Mouse (Mus musculus) hindbrain, embryonic 11.5 days (tissue): ENCODE data around the gene Cd47. TPM values are rescaled to one million over a fixed set of nuclear protein-coding genes. Genes with fewer than 3 reads are reported as not detected.
"Not testable (repeated sequence)": the region's sequence is repeated elsewhere in the genome, so short reads cannot be mapped to it uniquely, and the experiment has no call there.

Source experiments
- ATAC-seq: fragments of 200-750 bp; cut with Nextera tagmentation; 2 replicates; pipeline ENCODE4 v1.8.0; 2017; ENCODE audit warnings: mild to moderate bottlenecking, moderate TSS enrichment, moderate library complexity; ENCODE audit not compliant: low FRiP score
- DNase-seq: peaks from one replicate; pipeline ENCODE4 v3.0.0-alpha.2; 2015; ENCODE audit warnings: low spot score
- H3K27ac ChIP-seq: fragments of 300-500 bp; sonication (generic); 2 replicates; pipeline ENCODE4 v1.5.1; 2014; ENCODE audit warnings: mild to moderate bottlenecking, low read depth, low read length
- H3K27me3 ChIP-seq: fragments of 300-500 bp; sonication (generic); 2 replicates; pipeline ENCODE4 v1.6.1; 2014; ENCODE audit warnings: mild to moderate bottlenecking, low read length, moderate library complexity, mixed read lengths; ENCODE audit not compliant: control insufficient read depth, insufficient read depth
- H3K36me3 ChIP-seq: fragments of 300-500 bp; sonication (generic); 2 replicates; pipeline ENCODE4 v1.6.1; 2014; ENCODE audit warnings: mild to moderate bottlenecking, low read length, moderate library complexity, mixed read lengths; ENCODE audit not compliant: control insufficient read depth, insufficient read depth
- H3K4me1 ChIP-seq: fragments of 300-500 bp; sonication (generic); replicated peaks from 2 replicates; pipeline ENCODE4 v1.6.1; 2014; ENCODE audit warnings: low read length, mixed read lengths; ENCODE audit not compliant: control insufficient read depth, insufficient read depth
- H3K4me2 ChIP-seq: fragments of 300-500 bp; sonication (generic); replicated peaks from 2 replicates; pipeline ENCODE4 v1.6.1; 2014; ENCODE audit warnings: mild to moderate bottlenecking, low read depth, low read length
- H3K4me3 ChIP-seq: fragments of 300-500 bp; sonication (generic); 2 replicates; pipeline ENCODE4 v1.5.1; 2014; ENCODE audit warnings: low read depth, low read length
- H3K9ac ChIP-seq: fragments of 300-500 bp; sonication (generic); 2 replicates; pipeline ENCODE4 v1.6.1; 2014; ENCODE audit warnings: low read depth, low read length
- H3K9me3 ChIP-seq: fragments of 300-500 bp; sonication (generic); 2 replicates; pipeline ENCODE4 v1.6.1; 2016; ENCODE audit warnings: low read length; ENCODE audit not compliant: control insufficient read depth
- WGBS: fragments of 180-500 bp; shearing (Covaris S2); extraction: QIAGEN DNeasy Blood & Tissue Kit; methylation state at CpG from one replicate; pipeline ENCODE4 v1.1.7; 2014; 5-methylcytosine and 5-hydroxymethylcytosine counted together
- polyA plus RNA-seq: library from polyadenylated mRNA; unstranded; fragments of >200 nt; fragmentation: Nextera tagmentation; extraction: Ambion mirVana; gene quantifications from 2 replicates; pipeline ENCODE4 v1.2.1, GENCODE M21; 2014

Gene Cd47
- polyA plus RNA-seq, 1 experiment from 2014 or later = 83.4 TPM

DNA sequence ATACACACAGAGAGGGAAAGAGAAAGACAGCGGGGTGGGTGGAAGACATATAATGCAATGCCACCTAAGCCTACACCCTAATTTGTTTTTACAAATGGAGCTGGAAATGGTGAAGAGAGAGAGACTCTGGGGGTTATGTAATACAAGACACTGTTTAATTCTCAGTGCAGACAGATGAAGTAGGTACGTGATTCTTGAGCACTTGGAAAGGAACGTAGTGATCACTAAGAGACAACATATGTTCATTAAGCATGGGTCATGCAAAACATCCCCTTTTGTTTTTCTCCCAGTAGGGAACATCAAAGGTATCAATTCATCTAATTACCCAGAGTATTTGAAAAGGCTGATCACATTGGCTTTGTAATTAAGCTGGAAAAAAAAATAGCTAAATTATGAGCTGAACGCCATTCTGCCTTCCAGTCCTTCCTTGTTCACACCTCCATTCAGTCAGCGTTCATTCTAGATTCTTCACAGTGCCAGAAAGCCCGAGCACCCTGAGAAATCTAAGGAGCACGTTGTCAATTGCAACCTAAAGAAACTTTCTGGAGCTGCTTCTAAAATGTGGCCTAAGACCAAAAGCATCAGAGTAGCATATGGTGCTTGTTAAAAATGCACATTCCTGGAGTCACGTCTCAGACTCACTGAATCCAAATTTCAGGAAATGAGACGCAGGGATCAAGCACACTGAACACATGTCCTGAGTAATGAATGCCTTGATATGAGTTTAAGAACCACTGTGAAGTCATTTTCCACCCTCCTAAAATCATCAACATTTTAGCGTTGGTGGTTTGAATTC, 12.7 kb downstream of the Cd47 start:
- no peak overlapping the region for H3K27ac ChIP-seq
- H3K9me3 ChIP-seq = no peaks in the 10 kb centered on the region
- no peak overlapping the region for H3K9ac ChIP-seq
- ATAC-seq = no peak
- WGBS = 71% methylated on average over 10 of the region's 10 CpGs
- H3K4me3 ChIP-seq = no peak overlapping the region
- no peak overlapping the region for H3K4me2 ChIP-seq
- H3K4me1 ChIP-seq = no peaks in the 10 kb centered on the region
- DNase-seq = no peak
- H3K27me3 ChIP-seq = no peaks in the 10 kb centered on the region
- H3K36me3 ChIP-seq = no peaks in the 10 kb centered on the region

DNA sequence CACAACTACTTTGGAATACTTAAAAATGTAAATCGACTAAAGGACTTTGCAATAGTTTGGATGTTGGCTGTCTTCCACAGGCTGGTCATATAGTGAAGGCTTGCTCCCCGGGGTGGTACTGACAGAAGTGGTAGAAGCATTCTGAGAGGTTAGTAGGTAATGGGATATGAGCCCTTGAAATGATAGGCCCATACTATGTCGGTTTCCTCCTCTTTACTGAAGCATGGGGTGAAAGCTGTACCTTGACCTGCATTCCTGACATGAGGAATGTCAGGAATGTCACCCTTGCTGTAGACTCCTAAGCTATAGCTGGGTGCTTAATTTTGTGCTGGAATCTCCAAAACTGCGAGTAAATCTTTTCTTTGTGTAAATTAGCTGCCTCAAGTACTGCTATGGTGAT, 14.1 kb downstream of the Cd47 start:
- no peaks in the 10 kb centered on the region for H3K36me3 ChIP-seq
- no peaks in the 10 kb centered on the region for H3K9me3 ChIP-seq
- H3K27ac ChIP-seq = no peak overlapping the region
- ATAC-seq = no peak
- H3K4me2 ChIP-seq = no peak overlapping the region
- H3K4me3 ChIP-seq = no peak overlapping the region
- no peaks in the 10 kb centered on the region for H3K4me1 ChIP-seq
- DNase-seq = no peak
- H3K9ac ChIP-seq = no peak overlapping the region
- 74% methylated on average over 4 of the region's 4 CpGs for WGBS
- no peaks in the 10 kb centered on the region for H3K27me3 ChIP-seq

DNA sequence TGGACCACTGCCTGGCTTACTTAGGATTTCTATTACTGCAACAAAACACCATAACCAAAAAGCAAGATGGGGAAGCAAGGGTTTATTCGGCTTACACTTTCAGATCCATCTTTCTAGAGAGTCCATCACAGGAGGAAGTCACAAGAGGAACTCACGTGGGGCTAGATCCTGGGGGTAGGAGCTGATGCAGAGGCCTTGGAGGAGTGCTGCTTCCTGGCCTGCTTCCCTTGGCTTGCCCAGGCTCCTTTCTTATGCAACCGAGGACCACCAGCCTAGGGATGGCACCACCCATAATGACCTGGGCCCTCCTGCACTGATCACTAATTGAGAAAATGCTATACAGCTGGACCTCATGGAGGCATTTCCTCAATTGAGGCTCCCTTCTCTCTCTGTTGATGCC, 16.6 kb downstream of the Cd47 start:
- ATAC-seq = no peak
- no peak overlapping the region for H3K9ac ChIP-seq
- H3K9me3 ChIP-seq = no peaks in the 10 kb centered on the region
- WGBS = 83% methylated on average over 3 of the region's 3 CpGs
- no peaks in the 10 kb centered on the region for H3K36me3 ChIP-seq
- no peaks in the 10 kb centered on the region for H3K4me1 ChIP-seq
- H3K27me3 ChIP-seq = no peaks in the 10 kb centered on the region
- no peak overlapping the region for H3K4me3 ChIP-seq
- no peak overlapping the region for H3K27ac ChIP-seq
- DNase-seq = no peak
- H3K4me2 ChIP-seq = no peak overlapping the region

DNA sequence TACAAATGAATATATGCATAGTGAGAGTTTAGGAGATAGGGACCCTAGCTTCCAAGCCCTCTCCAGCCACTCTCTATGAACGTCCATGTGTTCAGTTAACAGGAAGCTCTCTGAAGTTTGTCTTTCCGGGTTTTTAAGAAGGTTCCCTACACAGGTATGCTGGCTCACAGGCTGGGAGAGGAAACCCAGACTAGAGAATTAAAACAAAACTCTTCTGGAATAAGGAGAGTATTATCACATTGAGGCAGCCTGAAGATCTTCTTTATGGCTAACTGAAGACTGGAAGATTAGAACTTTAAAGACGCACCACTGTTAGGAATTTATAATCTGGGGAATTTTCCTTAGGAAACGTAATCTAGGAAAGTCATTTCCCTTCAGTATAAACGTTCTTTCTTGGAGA, 17.8 kb downstream of the Cd47 start:
- Histone ChIP-seq H3K4me3 (no peak overlapping the region), H3K27ac (no peak overlapping the region), H3K4me1 (no peaks in the 10 kb centered on the region), H3K27me3 (no peaks in the 10 kb centered on the region), H3K4me2 (no peak overlapping the region), H3K9ac (no peak overlapping the region), H3K36me3 (no peaks in the 10 kb centered on the region), H3K9me3 (no peaks in the 10 kb centered on the region)
- DNase-seq (no peak), ATAC-seq (no peak)
- WGBS = 79% methylated on average over 5 of the region's 5 CpGs

DNA sequence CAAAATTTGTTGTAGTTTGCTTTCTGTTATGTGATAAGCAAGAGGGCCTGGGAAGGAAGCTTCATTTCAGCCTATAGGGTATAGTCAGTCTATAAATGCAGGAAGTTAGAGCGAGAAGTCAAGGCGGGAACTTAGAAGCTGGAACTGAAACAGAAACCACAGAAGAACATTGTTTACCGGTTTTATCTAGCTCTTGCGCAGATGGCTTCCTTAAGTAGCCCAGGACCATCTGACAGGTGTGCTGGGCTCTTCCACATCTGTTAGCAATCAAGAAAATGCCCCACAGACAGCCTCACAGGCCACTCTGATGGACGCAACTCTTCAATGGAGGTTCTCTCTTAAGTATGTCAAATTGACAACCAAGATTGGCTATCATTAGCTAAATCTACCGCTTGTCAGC, 18.3 kb downstream of the Cd47 start:
- Histone ChIP-seq H3K27ac (no peak overlapping the region), H3K4me3 (no peak overlapping the region), H3K9me3 (no peaks in the 10 kb centered on the region), H3K4me2 (no peak overlapping the region), H3K36me3 (no peaks in the 10 kb centered on the region), H3K27me3 (no peaks in the 10 kb centered on the region), H3K4me1 (no peaks in the 10 kb centered on the region), H3K9ac (no peak overlapping the region)
- DNase-seq = no peak
- WGBS = 76% methylated on average over 6 of the region's 6 CpGs
- ATAC-seq = no peak

DNA sequence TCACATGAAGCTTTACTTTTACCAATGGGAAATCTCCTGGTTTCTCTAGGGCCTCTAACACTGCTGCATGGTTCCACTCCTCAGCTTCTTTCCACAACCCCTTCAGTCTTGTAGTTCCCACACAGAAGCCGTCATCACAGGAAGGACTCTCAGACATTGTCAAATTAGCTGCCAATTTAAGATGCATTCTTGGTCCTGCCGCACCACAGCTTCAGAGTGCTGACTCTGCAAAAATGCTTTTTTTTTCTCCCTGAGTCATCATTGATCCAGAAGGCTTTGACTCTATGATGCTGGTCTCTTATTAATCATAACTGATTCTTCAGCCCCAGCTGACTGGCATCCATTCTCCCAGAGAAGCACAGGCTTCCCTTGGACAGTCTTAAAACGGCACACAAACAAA, 19.2 kb downstream of the Cd47 start:
- ATAC-seq = no peak
- 80% methylated on average over 3 of the region's 3 CpGs for WGBS

DNA sequence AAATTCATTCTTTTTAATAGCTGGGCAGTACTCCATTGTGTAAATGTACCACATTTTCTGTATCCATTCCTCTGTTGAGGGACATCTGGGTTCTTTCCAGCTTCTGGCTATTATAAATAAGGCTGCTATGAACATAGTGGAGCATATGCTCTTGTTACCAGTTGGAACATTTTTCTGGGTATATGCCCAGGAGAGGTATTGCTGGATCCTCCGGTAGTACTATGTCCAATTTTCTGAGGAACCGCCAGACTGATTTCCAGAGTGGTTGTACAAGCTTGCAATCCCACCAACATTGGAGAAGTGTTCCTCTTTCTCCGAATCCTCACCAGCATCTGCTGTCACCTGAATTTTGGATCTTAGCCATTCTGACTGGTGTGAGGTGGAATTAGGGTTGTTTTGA, 30.6 kb downstream of the Cd47 start:
- 96% methylated on average over 3 of the region's 3 CpGs for WGBS
- ATAC-seq, H3K9me3 ChIP-seq, H3K36me3 ChIP-seq, H3K9ac ChIP-seq, H3K27me3 ChIP-seq, H3K4me2 ChIP-seq, H3K4me3 ChIP-seq, DNase-seq, H3K27ac ChIP-seq, H3K4me1 ChIP-seq: not testable (repeated sequence)

More for the DNA sequence above, 19.2 kb downstream of the Cd47 start:
- no peaks in the 10 kb centered on the region for H3K4me1 ChIP-seq
- H3K27ac ChIP-seq = no peak overlapping the region
- no peak overlapping the region for H3K4me2 ChIP-seq
- H3K9ac ChIP-seq = no peak overlapping the region
- H3K4me3 ChIP-seq = no peak overlapping the region
- no peaks in the 10 kb centered on the region for H3K9me3 ChIP-seq
- no peaks in the 10 kb centered on the region for H3K27me3 ChIP-seq
- H3K36me3 ChIP-seq = no peaks in the 10 kb centered on the region
- no peak for DNase-seq

DNA sequence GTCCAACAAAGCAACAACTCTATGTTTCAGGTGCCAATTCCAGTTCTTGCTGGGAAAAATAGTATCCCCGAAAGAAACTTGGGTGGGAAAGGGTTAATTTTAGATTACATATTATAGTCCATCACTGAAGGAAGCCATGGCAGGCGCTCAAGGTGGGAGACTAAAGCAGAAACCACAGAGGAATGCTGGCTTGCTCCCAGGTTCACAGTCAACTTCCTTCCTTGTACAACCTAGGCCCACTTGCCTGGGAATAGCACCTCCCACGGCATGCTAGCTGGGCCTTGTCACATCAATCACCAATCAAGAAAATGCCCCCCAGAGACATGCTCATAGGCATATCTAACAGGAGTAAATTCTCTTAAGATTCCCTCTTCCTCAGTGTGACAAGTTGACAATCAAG, 32.0 kb downstream of the Cd47 start:
- Histone ChIP-seq H3K36me3 (no peaks in the 10 kb centered on the region), H3K9me3 (no peaks in the 10 kb centered on the region), H3K4me2 (no peak overlapping the region), H3K9ac (no peak overlapping the region), H3K27ac (no peak overlapping the region), H3K4me3 (no peak overlapping the region), H3K27me3 (no peaks in the 10 kb centered on the region), H3K4me1 (no peaks in the 10 kb centered on the region)
- ATAC-seq (no peak), DNase-seq (no peak)
- WGBS = 76% methylated on average over 3 of the region's 3 CpGs

DNA sequence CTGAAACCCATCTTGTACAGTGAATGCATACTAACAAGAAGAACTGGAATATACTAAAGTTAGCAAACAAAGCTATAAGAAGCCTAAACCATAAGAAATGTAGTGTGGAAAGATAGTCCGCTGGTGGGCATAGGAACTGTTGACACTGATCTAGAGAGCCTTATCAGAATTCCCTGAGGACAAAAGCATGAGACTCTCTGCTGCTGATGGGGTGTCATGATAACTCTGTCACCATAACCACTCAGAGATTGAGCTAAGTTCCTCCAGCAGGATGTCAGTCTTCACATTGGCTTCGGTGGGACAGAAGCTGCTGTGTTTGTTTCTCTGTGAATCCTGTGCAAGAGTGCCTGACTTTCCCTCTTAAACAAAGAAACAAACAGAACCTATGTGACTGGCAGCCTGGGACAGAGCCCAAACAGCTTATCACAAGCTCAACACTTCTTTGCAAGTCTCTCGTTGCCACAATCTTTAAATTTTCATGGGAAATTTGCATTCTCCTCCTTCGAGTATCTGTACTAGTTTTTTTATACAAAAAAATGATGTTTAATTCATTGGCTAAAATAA, 33.9 kb downstream of the Cd47 start:
- Histone ChIP-seq H3K4me1 (no peaks in the 10 kb centered on the region), H3K36me3 (no peaks in the 10 kb centered on the region), H3K27ac (no peak overlapping the region), H3K9ac (no peak overlapping the region), H3K9me3 (no peaks in the 10 kb centered on the region), H3K4me3 (no peak overlapping the region), H3K27me3 (no peaks in the 10 kb centered on the region), H3K4me2 (no peak overlapping the region)
- ATAC-seq (no peak), DNase-seq (no peak)
- 62% methylated on average over 4 of the region's 4 CpGs for WGBS
